Mouse (Mus musculus) midbrain, embryonic 15.5 days (tissue): Measurements from ENCODE around the gene Pla2g2d. TPM values are rescaled to one million over a fixed set of nuclear protein-coding genes. Genes with fewer than 3 reads are reported as not detected.

Experiments used
- ATAC-seq: fragments of 200-750 bp; cut with Nextera tagmentation; replicated peaks from 2 replicates; pipeline ENCODE4 v1.8.0; 2017; ENCODE audit warnings: moderate TSS enrichment
- H3K27ac ChIP-seq: fragments of 300-500 bp; sonication (generic); 2 replicates; pipeline ENCODE4 v1.5.1; 2015; ENCODE audit warnings: mild to moderate bottlenecking, inconsistent platforms
- H3K27me3 ChIP-seq: fragments of 300-500 bp; sonication (generic); replicated peaks from 2 replicates; pipeline ENCODE4 v1.6.1; 2015; ENCODE audit warnings: inconsistent platforms
- H3K36me3 ChIP-seq: fragments of 300-500 bp; sonication (generic); replicated peaks from 2 replicates; pipeline ENCODE4 v1.6.1; 2015; ENCODE audit warnings: inconsistent platforms
- H3K4me1 ChIP-seq: fragments of 300-500 bp; sonication (generic); 2 replicates; pipeline ENCODE4 v1.6.1; 2015; ENCODE audit warnings: inconsistent platforms
- H3K4me2 ChIP-seq: fragments of 300-500 bp; sonication (generic); 2 replicates; pipeline ENCODE4 v1.6.1; 2015; ENCODE audit warnings: inconsistent platforms, mild to moderate bottlenecking, moderate library complexity
- H3K4me3 ChIP-seq: fragments of 300-500 bp; sonication (generic); 2 replicates; pipeline ENCODE4 v1.5.1; 2015; ENCODE audit warnings: mild to moderate bottlenecking, inconsistent platforms
- H3K9ac ChIP-seq: fragments of 300-500 bp; sonication (generic); 2 replicates; pipeline ENCODE4 v1.6.1; 2015; ENCODE audit warnings: mild to moderate bottlenecking, inconsistent platforms
- H3K9me3 ChIP-seq: fragments of 300-500 bp; sonication (generic); 2 replicates; pipeline ENCODE4 v1.6.1; 2016; ENCODE audit warnings: inconsistent platforms
- WGBS: fragments of 180-500 bp; shearing (Covaris S2); methylation state at CpG from one replicate; pipeline ENCODE4 v1.1.7; 2015; ENCODE audit warnings: mixed read lengths; 5-methylcytosine and 5-hydroxymethylcytosine counted together
- polyA plus RNA-seq: library from polyadenylated mRNA; unstranded; fragments of >200 nt; fragmentation: Nextera tagmentation; extraction: Ambion mirVana; gene quantifications from 2 replicates; pipeline ENCODE4 v1.2.1, GENCODE M21; 2015

Gene Pla2g2d
- 0.10 and 0.31 TPM in 2 replicates for polyA plus RNA-seq

GRCm38 (mm10) chr4:138775435-138775834 lies at the start of gene Pla2g2d:
TSS of gene Pla2g2d (plus strand) at chr4:138775735.
- Histone ChIP-seq H3K4me2 (no peak within 1 kb of the TSS), H3K27me3 (no peaks in the 10 kb centered on the region), H3K9me3 (no peaks in the 10 kb centered on the region), H3K4me3 (no peak within 1 kb of the TSS), H3K9ac (no peak within 1 kb of the TSS), H3K27ac (no peak within 1 kb of the TSS), H3K36me3 (no peaks in the 10 kb centered on the region), H3K4me1 (peaks cover 4% of the 10 kb centered on the region; the same call in 1 of the 2 replicates)
- no peak for ATAC-seq
- WGBS: 84% methylated on average over 6 of the region's 6 CpGs

GRCm38 (mm10) chr4:138725751-138726150 lies 49.8 kb upstream of the Pla2g2d start:
- no peak for ATAC-seq
- Histone ChIP-seq H3K27me3 (no peaks in the 10 kb centered on the region), H3K27ac (no peak overlapping the region), H3K36me3 (no peaks in the 10 kb centered on the region), H3K4me2 (0 out of 2 replicates have a peak overlapping the region, but pooled peaks have one; percentile 59), H3K4me3 (no peak overlapping the region), H3K4me1 (peaks cover 23% of the 10 kb centered on the region), H3K9ac (no peak overlapping the region), H3K9me3 (no peaks in the 10 kb centered on the region)
- WGBS: 84% methylated on average over 5 of the region's 5 CpGs

- H3K4me2 ChIP-seq: no peak overlapping the region
- no peaks in the 10 kb centered on the region for H3K9me3 ChIP-seq
- no peaks in the 10 kb centered on the region for H3K27me3 ChIP-seq
- WGBS: 23% methylated on average over 9 of the region's 9 CpGs
- no peak overlapping the region for H3K27ac ChIP-seq
- no peak overlapping the region for H3K9ac ChIP-seq
- H3K4me1 ChIP-seq: peaks cover 22% of the 10 kb centered on the region
- no peak overlapping the region for H3K4me3 ChIP-seq
- H3K36me3 ChIP-seq: no peaks in the 10 kb centered on the region
- ATAC-seq: 0 out of 2 replicates have a peak, but pooled peaks have one; percentile 35
These were observed 46.4 kb upstream of the Pla2g2d start for GRCm38 (mm10) chr4:138729018-138729703.

GRCm38 (mm10) chr4:138734105-138734504 lies 41.4 kb upstream of the Pla2g2d start:
- WGBS: 78% methylated on average over 7 of the region's 7 CpGs
- no peak overlapping the region for H3K4me3 ChIP-seq

GRCm38 (mm10) chr4:138734863-138735262 lies 40.7 kb upstream of the Pla2g2d start:
- ATAC-seq: no peak
- Histone ChIP-seq H3K36me3 (no peaks in the 10 kb centered on the region), H3K4me1 (peaks cover 13% of the 10 kb centered on the region), H3K27me3 (no peaks in the 10 kb centered on the region), H3K9ac (no peak overlapping the region), H3K27ac (no peak overlapping the region), H3K4me3 (no peak overlapping the region), H3K4me2 (no peak overlapping the region), H3K9me3 (no peaks in the 10 kb centered on the region)
- WGBS: 96% methylated on average over 4 of the region's 4 CpGs

More at GRCm38 (mm10) chr4:138734105-138734504, 41.4 kb upstream of the Pla2g2d start:
- Histone ChIP-seq H3K36me3 (no peaks in the 10 kb centered on the region), H3K27me3 (no peaks in the 10 kb centered on the region), H3K9me3 (no peaks in the 10 kb centered on the region), H3K9ac (no peak overlapping the region), H3K4me1 (peaks cover 13% of the 10 kb centered on the region), H3K27ac (no peak overlapping the region), H3K4me2 (no peak overlapping the region)
- ATAC-seq: no peak

GRCm38 (mm10) chr4:138737031-138737430 lies 38.5 kb upstream of the Pla2g2d start, which contains the start of gene Ubxn10:
TSS of gene Ubxn10 (minus strand) at chr4:138737167.
- Histone ChIP-seq H3K36me3 (no peaks in the 10 kb centered on the region), H3K4me2 (no peak within 1 kb of the TSS), H3K4me3 (no peak within 1 kb of the TSS), H3K4me1 (peaks cover 13% of the 10 kb centered on the region), H3K27ac (no peak within 1 kb of the TSS), H3K27me3 (no peaks in the 10 kb centered on the region), H3K9ac (no peak within 1 kb of the TSS), H3K9me3 (no peaks in the 10 kb centered on the region)
- ATAC-seq: no peak
- WGBS: 62% methylated on average over 7 of the region's 7 CpGs

GRCm38 (mm10) chr4:138739136-138739851 lies 36.2 kb upstream of the Pla2g2d start:
- H3K4me1 ChIP-seq: peaks cover 13% of the 10 kb centered on the region
- no peaks in the 10 kb centered on the region for H3K9me3 ChIP-seq
- H3K36me3 ChIP-seq: no peaks in the 10 kb centered on the region
- ATAC-seq: 0 out of 2 replicates have a peak, but pooled peaks have one; percentile 52
- H3K9ac ChIP-seq: no peak overlapping the region
- no peak overlapping the region for H3K4me3 ChIP-seq
- H3K27me3 ChIP-seq: 0 out of 2 replicates have a peak, but pooled peaks cover 2% of the 10 kb centered on the region
- H3K27ac ChIP-seq: 0 out of 2 replicates have a peak overlapping the region, but pooled peaks have one; percentile 20
- H3K4me2 ChIP-seq: no peak overlapping the region
- 14% methylated on average over 7 of the region's 7 CpGs for WGBS

- Histone ChIP-seq H3K27ac (no peak overlapping the region), H3K36me3 (no peaks in the 10 kb centered on the region), H3K9me3 (no peaks in the 10 kb centered on the region), H3K9ac (no peak overlapping the region), H3K4me1 (peaks cover 6% of the 10 kb centered on the region; the same call in 1 of the 2 replicates), H3K4me2 (no peak overlapping the region), H3K4me3 (no peak overlapping the region), H3K27me3 (0 out of 2 replicates have a peak, but pooled peaks cover 3% of the 10 kb centered on the region)
- 76% methylated on average over 4 of the region's 4 CpGs for WGBS
- ATAC-seq: no peak
These were observed 29.7 kb upstream of the Pla2g2d start for GRCm38 (mm10) chr4:138745884-138746283.

- H3K36me3 ChIP-seq: no peaks in the 10 kb centered on the region
- no peak for ATAC-seq
- WGBS: 93% methylated on average over 9 of the region's 9 CpGs
These were observed 28.7 kb upstream of the Pla2g2d start for GRCm38 (mm10) chr4:138746866-138747265.

GRCm38 (mm10) chr4:138747851-138748250 lies 27.7 kb upstream of the Pla2g2d start:
- H3K27ac ChIP-seq: no peak overlapping the region
- H3K9ac ChIP-seq: no peak overlapping the region
- no peaks in the 10 kb centered on the region for H3K36me3 ChIP-seq
- peaks cover 6% of the 10 kb centered on the region; the same call in 1 of the 2 replicates for H3K4me1 ChIP-seq
- WGBS: 53% methylated on average over 10 of the region's 10 CpGs
- no peak overlapping the region for H3K4me2 ChIP-seq
- no peak overlapping the region for H3K4me3 ChIP-seq
- 0 out of 2 replicates have a peak, but pooled peaks cover 3% of the 10 kb centered on the region for H3K27me3 ChIP-seq
- peak; percentile 79 for ATAC-seq
- no peaks in the 10 kb centered on the region for H3K9me3 ChIP-seq

More at GRCm38 (mm10) chr4:138746866-138747265, 28.7 kb upstream of the Pla2g2d start:
- H3K9me3 ChIP-seq: no peaks in the 10 kb centered on the region
- no peak overlapping the region for H3K4me3 ChIP-seq
- no peak overlapping the region for H3K9ac ChIP-seq
- H3K27ac ChIP-seq: no peak overlapping the region
- no peak overlapping the region for H3K4me2 ChIP-seq
- 0 out of 2 replicates have a peak, but pooled peaks cover 3% of the 10 kb centered on the region for H3K27me3 ChIP-seq
- H3K4me1 ChIP-seq: peaks cover 6% of the 10 kb centered on the region; the same call in 1 of the 2 replicates

- 56% methylated on average over 8 of the region's 8 CpGs for WGBS
- no peak overlapping the region for H3K27ac ChIP-seq
These were observed 27.0 kb upstream of the Pla2g2d start for GRCm38 (mm10) chr4:138748369-138749072.

More at GRCm38 (mm10) chr4:138748369-138749072, 27.0 kb upstream of the Pla2g2d start:
- H3K4me3 ChIP-seq: no peak overlapping the region
- H3K27me3 ChIP-seq: 0 out of 2 replicates have a peak, but pooled peaks cover 3% of the 10 kb centered on the region
- peak; percentile 69 for ATAC-seq
- H3K4me1 ChIP-seq: peaks cover 6% of the 10 kb centered on the region; the same call in 1 of the 2 replicates
- H3K9ac ChIP-seq: no peak overlapping the region
- H3K4me2 ChIP-seq: no peak overlapping the region
- H3K36me3 ChIP-seq: no peaks in the 10 kb centered on the region
- no peaks in the 10 kb centered on the region for H3K9me3 ChIP-seq
